Mouse (Mus musculus): ENCODE measurements around the gene Nub1. TPM values are rescaled to one million over a fixed set of nuclear protein-coding genes. Genes with fewer than 3 reads are reported as not detected.

The Nub1 gene
- total RNA-seq, 2 experiments from 2014 or later, result 76.0 to 78.0 TPM

DNA sequence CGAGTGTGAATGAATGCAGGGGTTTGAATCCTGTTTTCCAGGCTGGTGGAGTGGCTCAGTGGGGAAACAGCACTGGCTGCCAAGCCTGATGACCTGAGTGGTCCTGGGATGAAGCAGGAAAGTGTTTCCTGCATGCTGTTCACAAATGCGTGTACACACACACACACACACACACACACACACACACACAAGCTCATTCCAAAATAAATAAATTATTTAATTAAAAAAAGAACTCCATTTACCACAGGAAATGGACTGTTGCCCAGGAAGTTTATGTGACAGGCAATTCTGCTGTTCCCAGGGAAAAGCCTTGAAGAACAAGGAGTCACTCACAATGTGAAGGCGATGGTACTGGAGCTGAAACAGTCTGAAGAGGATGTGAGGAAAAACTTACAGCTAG is 11.4 kb downstream of the Nub1 start:
- DNase-seq (ENCODE audit: low spot score in 2 of 2), result no peak

DNA sequence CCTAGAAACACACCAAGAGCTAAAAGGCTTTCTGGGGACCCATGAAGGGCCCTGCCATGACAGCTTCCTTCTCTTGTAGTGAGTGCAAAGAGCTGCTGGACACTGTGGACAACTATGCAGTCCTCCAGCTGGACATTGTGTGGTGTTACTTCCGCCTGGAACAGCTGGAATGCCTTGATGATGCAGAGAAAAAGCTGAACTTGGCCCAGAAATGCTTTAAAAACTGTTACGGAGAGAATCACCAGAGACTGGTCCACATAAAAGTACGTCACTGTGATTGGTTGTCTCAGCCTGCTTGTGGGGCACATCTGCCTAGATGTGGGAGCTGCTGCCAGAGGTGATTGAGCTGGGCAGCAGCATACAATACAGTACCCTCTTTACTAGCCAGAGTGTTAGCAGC is 15.9 kb downstream of the Nub1 start:
- DNase-seq (ENCODE audit: low spot score in 2 of 2), result no peak

DNA sequence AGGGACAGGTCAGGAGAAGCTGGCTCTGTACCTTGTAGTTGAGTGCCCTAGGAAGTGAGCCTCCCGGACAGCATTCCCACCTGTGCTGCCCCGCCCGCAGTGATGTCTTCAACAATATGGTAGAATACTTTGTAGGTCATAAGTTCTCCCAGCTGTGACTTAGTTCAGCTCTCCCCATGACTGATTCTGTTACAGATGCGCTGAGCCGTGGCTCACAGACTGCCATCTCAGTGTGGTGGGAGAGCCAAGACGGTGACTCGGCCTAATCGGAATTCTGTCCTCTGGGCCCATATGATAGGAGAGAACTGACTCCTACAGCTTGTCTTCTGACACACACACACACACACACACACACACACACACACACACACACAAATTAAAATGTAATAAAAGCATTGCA is 19.3 kb downstream of the Nub1 start:
- no peak for DNase-seq (ENCODE audit: low spot score in 2 of 2)

- DNase-seq (ENCODE audit: low spot score in 2 of 2), result peak in 1 of 2 experiments; percentile 20
These were observed 24.6 kb downstream of the Nub1 start for GRCm38 (mm10) chr5:24709962-24710361.

GRCm38 (mm10) chr5:24711615-24712014 is 26.3 kb downstream of the Nub1 start:
- no peak for DNase-seq (ENCODE audit: low spot score in 2 of 2)

- peak in 1 of 2 experiments; percentile 34 for DNase-seq (ENCODE audit: low spot score in 2 of 2)
These were observed 27.9 kb downstream of the Nub1 start for GRCm38 (mm10) chr5:24713199-24713598.

DNA sequence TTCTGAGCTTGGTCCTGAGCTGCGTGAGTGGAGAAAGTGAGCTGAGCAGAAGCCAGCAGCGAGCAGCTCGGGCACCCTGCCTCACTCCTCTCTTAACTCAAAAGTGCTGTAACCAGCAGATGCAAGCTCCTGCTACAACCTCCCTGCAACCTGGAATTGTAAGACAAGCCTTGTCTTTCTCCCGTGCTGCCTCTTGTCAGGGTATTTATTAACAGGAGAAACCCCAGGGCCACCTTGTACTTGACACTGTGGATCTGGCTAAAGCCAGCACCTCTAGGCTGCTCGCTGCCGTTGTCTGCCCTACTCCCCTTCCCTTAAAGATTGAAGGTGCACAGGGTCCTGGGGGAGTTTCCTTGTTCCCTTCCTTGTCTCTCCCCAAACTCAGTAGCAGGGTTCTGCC is 28.7 kb downstream of the Nub1 start:
- no peak for DNase-seq (ENCODE audit: low spot score in 2 of 2)

GRCm38 (mm10) chr5:24718076-24718475 is 32.7 kb downstream of the Nub1 start:
- no peak for DNase-seq (ENCODE audit: low spot score in 2 of 2)

GRCm38 (mm10) chr5:24719852-24720251 is 34.5 kb downstream of the Nub1 start:
- no peak for DNase-seq (ENCODE audit: low spot score in 2 of 2)

GRCm38 (mm10) chr5:24723527-24724269 is 38.4 kb downstream of the Nub1 start:
- no peak for DNase-seq (ENCODE audit: low spot score in 2 of 2)

- no peak for DNase-seq (ENCODE audit: low spot score in 2 of 2)
These were observed 38.9 kb downstream of the Nub1 start for GRCm38 (mm10) chr5:24724270-24724634.

DNA sequence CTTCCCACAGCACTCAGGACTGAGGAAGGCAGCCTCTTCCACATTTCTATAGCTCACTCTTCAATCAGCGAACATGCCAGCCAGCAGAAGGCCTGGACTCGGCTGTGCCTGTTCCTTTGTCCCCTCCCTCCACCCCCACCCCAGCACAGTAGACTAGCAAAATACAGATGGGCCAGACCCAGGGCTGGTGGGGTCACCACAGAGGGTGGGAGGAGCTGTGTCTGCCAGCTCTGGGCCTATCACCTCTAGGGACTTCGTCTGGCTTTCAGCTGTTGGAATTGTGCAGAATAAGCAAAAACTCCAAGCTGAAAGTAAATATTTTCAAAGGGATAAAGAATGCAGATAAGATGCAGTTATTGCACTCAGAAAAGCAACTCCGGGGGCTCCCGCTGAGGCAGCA is 39.5 kb downstream of the Nub1 start:
- DNase-seq (ENCODE audit: low spot score in 2 of 2), result no peak

DNA sequence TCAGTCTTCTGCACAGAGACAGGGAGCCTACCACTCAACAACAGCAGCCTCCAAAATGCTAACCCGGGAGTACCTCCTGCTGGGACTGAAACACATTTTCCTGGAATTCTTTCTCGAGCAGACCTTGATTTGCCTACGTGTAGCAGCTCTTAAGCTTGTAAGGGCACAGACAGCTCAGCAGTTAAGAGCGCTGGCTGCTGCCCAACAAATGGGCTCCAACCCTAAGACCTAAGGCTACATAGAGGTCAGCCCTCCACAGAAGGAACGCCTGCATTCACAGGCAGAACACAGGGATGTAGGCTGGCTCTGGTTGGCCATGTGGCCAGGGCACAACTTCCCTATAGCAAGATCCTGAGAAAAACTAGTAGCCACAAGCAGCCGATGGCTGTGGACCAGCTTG is 40.6 kb downstream of the Nub1 start:
- no peak for DNase-seq (ENCODE audit: low spot score in 2 of 2)

GRCm38 (mm10) chr5:24726901-24727836 is 41.8 kb downstream of the Nub1 start:
- no peak for DNase-seq (ENCODE audit: low spot score in 2 of 2)

DNA sequence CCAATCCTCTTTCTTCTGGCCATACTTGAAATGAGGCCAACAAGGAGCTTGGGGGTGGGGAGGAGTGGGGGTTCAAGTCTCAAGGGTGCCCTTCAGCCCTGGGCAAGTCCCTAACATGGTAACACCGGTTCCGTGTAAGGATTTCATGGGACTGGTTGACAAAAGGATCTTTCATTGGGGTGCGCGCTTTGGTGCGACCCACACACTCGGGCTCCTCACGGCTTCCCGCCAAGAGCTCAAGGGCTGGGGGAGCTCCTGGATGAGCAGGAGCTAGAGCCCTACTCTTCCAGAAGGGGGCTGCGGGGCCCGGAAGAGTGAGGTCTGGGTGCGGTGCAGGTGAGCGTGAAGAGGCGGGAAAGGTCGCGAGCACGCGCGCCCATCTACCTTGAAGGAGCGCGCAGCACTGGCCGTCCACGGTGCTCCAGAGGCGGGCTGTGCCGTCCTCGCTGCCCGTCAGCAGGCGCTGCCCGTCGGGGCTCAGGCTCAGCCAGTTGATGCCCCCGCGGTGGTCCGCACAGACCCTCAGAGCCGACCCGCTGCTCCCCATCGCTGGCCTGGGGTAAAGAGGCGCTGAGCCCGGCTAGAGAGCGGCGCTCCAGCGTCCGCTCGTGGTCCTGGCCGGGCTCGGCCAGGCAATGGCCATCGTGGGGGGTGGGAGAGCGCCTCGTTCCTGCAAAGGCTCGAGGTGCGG is 44.6 kb downstream of the Nub1 start:
- no peak for DNase-seq (ENCODE audit: low spot score in 2 of 2)

GRCm38 (mm10) chr5:24730488-24730871 is 45.1 kb downstream of the Nub1 start, which contains the start of gene Wdr86:
Gene Wdr86, minus strand, starts transcription at chr5:24730727.
- no peak for DNase-seq (ENCODE audit: low spot score in 2 of 2)

GRCm38 (mm10) chr5:24730986-24731385 is 45.7 kb downstream of the Nub1 start:
- DNase-seq (ENCODE audit: low spot score in 2 of 2), result no peak

DNA sequence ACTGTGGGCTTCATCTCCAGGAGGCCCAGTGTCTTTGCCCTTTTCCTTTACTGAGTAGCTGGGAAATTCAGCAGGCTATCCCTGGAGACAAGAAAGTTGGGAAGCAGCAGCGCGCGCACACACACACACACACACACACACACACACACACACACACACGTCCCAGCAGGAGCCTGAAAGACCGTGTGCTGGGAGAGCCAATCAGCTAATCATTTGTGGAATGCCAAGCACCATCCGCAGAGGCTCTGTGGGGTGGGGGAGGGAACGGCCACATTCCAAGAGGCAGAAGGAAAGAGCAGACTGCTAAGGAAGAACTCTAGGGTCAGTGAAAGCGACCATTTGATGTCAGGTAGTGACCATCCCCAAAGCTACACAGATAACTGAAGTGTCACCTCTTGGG is 47.8 kb downstream of the Nub1 start:
- DNase-seq (ENCODE audit: low spot score in 2 of 2), result no peak

GRCm38 (mm10) chr5:24733771-24734426 is 48.6 kb downstream of the Nub1 start:
- no peak for DNase-seq (ENCODE audit: low spot score in 2 of 2)

DNA sequence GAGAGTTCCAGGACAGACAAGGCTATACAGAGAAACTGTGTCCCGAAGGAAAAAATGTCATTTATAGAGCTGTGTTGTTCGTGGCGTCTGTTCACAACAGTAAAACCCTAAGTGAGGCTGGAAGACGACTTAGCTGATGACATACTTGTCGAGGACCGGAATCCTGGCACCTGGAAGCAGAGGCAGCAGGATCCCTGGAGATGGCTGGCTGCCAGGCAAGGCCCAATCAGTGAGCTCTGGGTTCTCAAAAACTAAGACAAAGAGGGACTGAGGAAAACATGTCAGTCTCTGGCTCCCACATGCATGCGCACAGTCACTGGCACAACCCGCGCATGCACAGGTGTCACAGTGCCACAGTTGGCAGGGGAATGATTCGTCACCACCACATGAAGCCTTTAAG is 52.3 kb downstream of the Nub1 start:
- DNase-seq (ENCODE audit: low spot score in 2 of 2), result no peak

- no peak for DNase-seq (ENCODE audit: low spot score in 2 of 2)
These were observed 53.2 kb downstream of the Nub1 start for GRCm38 (mm10) chr5:24738517-24738916.

Data from layer of hippocampus, adult 18-20 months (tissue).